Mouse (Mus musculus) large intestine, adult 2 months (tissue): ENCODE measurements around the gene Dcpp2. TPM values are rescaled to one million over a fixed set of nuclear protein-coding genes. Genes with fewer than 3 reads are reported as not detected.
"Not testable (repeated sequence)": the region's sequence is repeated elsewhere in the genome, so short reads cannot be mapped to it uniquely, and the experiment has no call there.

Source experiments
- DNase-seq: peaks from one replicate; pipeline ENCODE4 v3.0.0-alpha.2; 2012; ENCODE audit warnings: low read depth, low spot score
- WGBS: fragments of 180-500 bp; shearing (Covaris S2); methylation state at CpG from one replicate; pipeline ENCODE4 v1.1.7; 2018; 5-methylcytosine and 5-hydroxymethylcytosine counted together
- polyA plus RNA-seq: library from polyadenylated mRNA; depleted of rRNA; stranded (reverse); fragments of >200 nt; gene quantifications from 2 replicates; pipeline ENCODE4 v1.2.3, GENCODE M21; 2012; rRNA removed

The Dcpp2 gene
- polyA plus RNA-seq, 1 experiment = not detected

- WGBS = 73% methylated on average over 4 of the region's 4 CpGs
- not testable (repeated sequence) for DNase-seq
Observed at GRCm38 (mm10) chr17:23917158-23917557, 36.5 kb downstream of the Dcpp2 start, which contains the start of gene Dcpp3. Gene Dcpp3, plus strand, starts transcription at chr17:23917458.

- under 1% methylated on average over 29 of the region's 29 CpGs for WGBS
- peak; percentile 68 for DNase-seq
Observed at GRCm38 (mm10) chr17:23924531-23925007, 43.9 kb downstream of the Dcpp2 start.

- under 1% methylated on average over 14 of the region's 14 CpGs for WGBS
- DNase-seq = peak; percentile 59
Observed at GRCm38 (mm10) chr17:23925090-23925493, 44.4 kb downstream of the Dcpp2 start.

- no peak for DNase-seq
Observed at GRCm38 (mm10) chr17:23931157-23931556, 50.5 kb downstream of the Dcpp2 start.

GRCm38 (mm10) chr17:23941372-23941771, 60.7 kb downstream of the Dcpp2 start, which contains the start of gene Sbp:
Gene Sbp, plus strand, starts transcription at chr17:23941672.
- DNase-seq = no peak

More at GRCm38 (mm10) chr17:23931157-23931556, 50.5 kb downstream of the Dcpp2 start:
- WGBS = 80% methylated on average over 5 of the region's 5 CpGs

- DNase-seq = not testable (repeated sequence)
- WGBS = 87% methylated on average over 4 of the region's 4 CpGs
Observed at GRCm38 (mm10) chr17:23947486-23947885, 66.8 kb downstream of the Dcpp2 start.

GRCm38 (mm10) chr17:23949068-23949467, 68.4 kb downstream of the Dcpp2 start:
- no peak for DNase-seq
- WGBS = 88% methylated on average over 2 of the region's 2 CpGs

Other genes with a start within 250 kb of the Dcpp2 start
- 0.41 and 0.67 TPM in 2 replicates for gene Mmp25, start 235.6 kb upstream of the Dcpp2 start, polyA plus RNA-seq
- gene Bicdl2, start 220.4 kb upstream of the Dcpp2 start, polyA plus RNA-seq = 6.1 and 6.4 TPM in 2 replicates
- gene Hcfc1r1, start 207.3 kb upstream of the Dcpp2 start, polyA plus RNA-seq = 197 and 204 TPM in 2 replicates
- gene Thoc6, start 207.0 kb upstream of the Dcpp2 start, polyA plus RNA-seq = 27.1 and 28.7 TPM in 2 replicates
- gene Tnfrsf12a, start 203.4 kb upstream of the Dcpp2 start, polyA plus RNA-seq = 8.1 and 8.4 TPM in 2 replicates
- gene Cldn6, start 201.6 kb upstream of the Dcpp2 start, polyA plus RNA-seq = not detected in 2 replicates
- gene Cldn9, start 196.9 kb upstream of the Dcpp2 start, polyA plus RNA-seq = 0.15 TPM in 1 of 2 replicates, not detected in the other
- gene 1520401A03Rik, start 158.1 kb upstream of the Dcpp2 start, polyA plus RNA-seq = 0.02 and 0.03 TPM in 2 replicates
- gene Pkmyt1, start 154.5 kb upstream of the Dcpp2 start, polyA plus RNA-seq = 41.2 and 45.7 TPM in 2 replicates
- gene Paqr4, start 140.0 kb upstream of the Dcpp2 start, polyA plus RNA-seq = 155 and 162 TPM in 2 replicates
- 3.1 and 3.5 TPM in 2 replicates for gene Kremen2, start 135.0 kb upstream of the Dcpp2 start, polyA plus RNA-seq
- 27.3 and 34.9 TPM in 2 replicates for gene Flywch1, start 109.3 kb upstream of the Dcpp2 start, polyA plus RNA-seq
- 4.5 and 6.5 TPM in 2 replicates for gene Flywch2, start 94.8 kb upstream of the Dcpp2 start, polyA plus RNA-seq
- 284 and 419 TPM in 2 replicates for gene Srrm2, start 90.3 kb upstream of the Dcpp2 start, polyA plus RNA-seq
- 771 and 864 TPM in 2 replicates for gene Elob, start 51.7 kb upstream of the Dcpp2 start, polyA plus RNA-seq
- 0.09 and 0.58 TPM in 2 replicates for gene Prss33, start 44.8 kb upstream of the Dcpp2 start, polyA plus RNA-seq
- gene Prss32, start 37.0 kb upstream of the Dcpp2 start, polyA plus RNA-seq = 495 and 577 TPM in 2 replicates
- gene Prss41, start 36.7 kb upstream of the Dcpp2 start, polyA plus RNA-seq = 1.8 and 3.3 TPM in 2 replicates
- not detected in 2 replicates for gene Prss21, start 12.8 kb upstream of the Dcpp2 start, polyA plus RNA-seq
- gene Dcpp1, start within 50 bp of the Dcpp2 start, polyA plus RNA-seq = not detected in 2 replicates
- not detected in 2 replicates for gene Dcpp3, start 36.6 kb downstream of the Dcpp2 start, polyA plus RNA-seq
- gene Sbp, start 60.8 kb downstream of the Dcpp2 start, polyA plus RNA-seq = not detected in 2 replicates
- gene Sbpl, start 74.4 kb downstream of the Dcpp2 start, polyA plus RNA-seq = not detected in 2 replicates
- gene Prss30, start 99.7 kb downstream of the Dcpp2 start, polyA plus RNA-seq = 291 and 302 TPM in 2 replicates
- 0.11 and 0.16 TPM in 2 replicates for gene Prss22, start 117.2 kb downstream of the Dcpp2 start, polyA plus RNA-seq
- 11.1 and 22.9 TPM in 2 replicates for gene Prss27, start 157.3 kb downstream of the Dcpp2 start, polyA plus RNA-seq
- gene Kctd5, start 192.6 kb downstream of the Dcpp2 start, polyA plus RNA-seq = 83.5 and 85.7 TPM in 2 replicates